Mouse (Mus musculus) heart, embryonic 14.5 days (tissue): ENCODE measurements around the gene Sh3rf3. TPM values are rescaled to one million over a fixed set of nuclear protein-coding genes. Genes with fewer than 3 reads are reported as not detected.

Experiments used
- ATAC-seq: fragments of 200-750 bp; cut with Nextera tagmentation; 2 replicates; pipeline ENCODE4 v1.8.0; 2017; ENCODE audit warnings: low read depth, moderate TSS enrichment; ENCODE audit not compliant: insufficient number of reproducible peaks, insufficient read depth, low FRiP score
- H3K27ac ChIP-seq, 2 experiments: fragments of 200-500 bp in 1 of 2; fragments of 300-500 bp in 1 of 2; sonication (generic) in 1 of 2; replicated peaks in 1 of 2; 2 replicates each; pipeline ENCODE4 v1.5.1; 2012 to 2014; ENCODE audit warnings: low read depth in 2 of 2, low read length in 2 of 2, control low read depth in 1 of 2, mild to moderate bottlenecking in 1 of 2, mixed read lengths in 1 of 2; ENCODE audit not compliant: control insufficient read depth in 1 of 2, insufficient read depth in 1 of 2
- H3K27me3 ChIP-seq: fragments of 300-500 bp; sonication (generic); 2 replicates; pipeline ENCODE4 v1.6.1; 2014; ENCODE audit warnings: mild to moderate bottlenecking, low read length, control low read depth; ENCODE audit not compliant: control insufficient read depth, insufficient read depth
- H3K36me3 ChIP-seq: fragments of 300-500 bp; sonication (generic); 2 replicates; pipeline ENCODE4 v1.6.1; 2014; ENCODE audit warnings: mild to moderate bottlenecking, control low read depth, low read length, mixed read lengths; ENCODE audit not compliant: control insufficient read depth, insufficient read depth
- H3K4me1 ChIP-seq, 2 experiments: fragments of 200-500 bp in 1 of 2; fragments of 300-500 bp in 1 of 2; sonication (generic) in 1 of 2; 2 replicates each; pipeline ENCODE4 v1.6.1; 2012 to 2014; ENCODE audit warnings: low read length in 2 of 2, control low read depth in 1 of 2, mixed read lengths in 1 of 2; ENCODE audit not compliant: control insufficient read depth in 2 of 2, insufficient read depth in 2 of 2
- H3K4me2 ChIP-seq: fragments of 300-500 bp; sonication (generic); 2 replicates; pipeline ENCODE4 v1.6.1; 2014; ENCODE audit warnings: mild to moderate bottlenecking, low read length
- H3K4me3 ChIP-seq, 2 experiments: fragments of 200-500 bp in 1 of 2; fragments of 300-500 bp in 1 of 2; sonication (generic) in 1 of 2; 2 replicates each; pipeline ENCODE4 v1.5.1; 2012 to 2014; ENCODE audit warnings: low read length in 2 of 2, mild to moderate bottlenecking in 2 of 2, control low read depth in 1 of 2, low read depth in 1 of 2, moderate library complexity in 1 of 2; ENCODE audit not compliant: control insufficient read depth in 1 of 2, insufficient read depth in 1 of 2
- H3K9ac ChIP-seq: fragments of 300-500 bp; sonication (generic); 2 replicates; pipeline ENCODE4 v1.6.1; 2014; ENCODE audit warnings: mild to moderate bottlenecking, low read length
- H3K9me3 ChIP-seq: fragments of 300-500 bp; sonication (generic); 2 replicates; pipeline ENCODE4 v1.6.1; 2016; ENCODE audit warnings: low read length, control low read depth; ENCODE audit not compliant: control insufficient read depth
- WGBS: fragments of 180-500 bp; shearing (Covaris S2); extraction: QIAGEN DNeasy Blood & Tissue Kit; methylation state at CpG from one replicate; pipeline ENCODE4 v1.1.7; 2014; 5-methylcytosine and 5-hydroxymethylcytosine counted together
- microRNA-seq: library from miRNA; unstranded; fragments of <30 nt; microRNA quantifications from one replicate; pipeline ENCODE4, GENCODE M21; 2016
- polyA plus RNA-seq: library from polyadenylated mRNA; unstranded; fragments of >200 nt; fragmentation: Nextera tagmentation; extraction: Ambion mirVana; gene quantifications from 2 replicates; pipeline ENCODE4 v1.2.1, GENCODE M21; 2014

Sh3rf3 gene
- polyA plus RNA-seq, 1 experiment from 2014 or later, result 0.65 TPM

DNA sequence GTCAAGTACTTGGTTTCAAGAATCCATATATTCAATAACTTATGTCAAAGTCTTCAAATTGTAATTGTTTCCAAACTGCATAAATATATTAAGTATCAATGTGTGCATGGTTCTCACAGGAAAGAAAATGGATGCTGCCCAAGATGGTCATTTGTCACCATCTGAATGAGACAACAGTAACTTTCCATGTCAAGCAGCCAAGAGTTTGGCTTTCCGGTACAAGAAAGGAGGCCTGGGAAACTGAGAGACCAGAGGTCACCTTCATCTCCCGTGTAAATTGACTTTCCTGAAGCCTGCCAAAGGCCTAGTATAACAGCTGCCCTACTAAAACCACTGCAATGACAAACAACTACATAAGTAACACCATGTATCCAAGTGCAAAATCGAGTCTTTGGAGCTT is 369.1 kb downstream of the Sh3rf3 start:
- no peak overlapping the region for H3K27ac ChIP-seq
- no peak for ATAC-seq
- WGBS, result 70% methylated on average over 3 of the region's 3 CpGs

More for the DNA sequence above, 369.1 kb downstream of the Sh3rf3 start:
- Histone ChIP-seq H3K4me3 (no peak overlapping the region), H3K36me3 (peaks cover 16% of the 10 kb centered on the region), H3K4me2 (no peak overlapping the region), H3K27me3 (no peaks in the 10 kb centered on the region), H3K9ac (no peak overlapping the region), H3K4me1 (peaks cover 2 to 5% of the 10 kb centered on the region in 2 experiments; a peak in 1 of 4 replicates), H3K9me3 (no peaks in the 10 kb centered on the region)

Small RNAs within 50 kb of the gene (microRNA-seq; reads per million reads assigned to microRNA genes)
- gene Gm27672, result not detected

Other genes with a start within 250 kb of the Sh3rf3 start
- 0.05 and 0.07 TPM in 2 replicates for gene Edar, start 137.7 kb upstream of the Sh3rf3 start, polyA plus RNA-seq
- not detected in 2 replicates for gene Gm17542, start 95.1 kb upstream of the Sh3rf3 start, polyA plus RNA-seq